Mouse (Mus musculus): ENCODE results near the gene Il17c. TPM values are rescaled to one million over a fixed set of nuclear protein-coding genes. Genes with fewer than 3 reads are reported as not detected.

Gene Il17c
- total RNA-seq, 2 experiments from 2014 or later, result 0.52 TPM; not detected in 1

- intact Hi-C loops (cut with DNase I), result no loop called here
Observed at GRCm38 (mm10) chr8:122430058-122430636, 8.3 kb downstream of the Il17c start.

GRCm38 (mm10) chr8:122430646-122431045 lies 8.8 kb downstream of the Il17c start:
- intact Hi-C loops (cut with DNase I), result no loop called here
- no peak for DNase-seq

More at GRCm38 (mm10) chr8:122430058-122430636, 8.3 kb downstream of the Il17c start:
- no peak for DNase-seq

- intact Hi-C loops (cut with DNase I), result no loop called here
- peak; percentile 43 for DNase-seq
Observed at GRCm38 (mm10) chr8:122431694-122432442, 10.0 kb downstream of the Il17c start.

GRCm38 (mm10) chr8:122432443-122433268 lies 10.8 kb downstream of the Il17c start, which contains the start of gene Cyba:
Gene Cyba, minus strand, starts transcription at chr8:122432930.
- DNase-seq, result peak; percentile 46
- intact Hi-C loops (cut with DNase I), result no loop called here

- intact Hi-C loops (cut with DNase I), result no loop called here
- DNase-seq, result no peak
Observed at GRCm38 (mm10) chr8:122433269-122433905, 11.6 kb downstream of the Il17c start.

- DNase-seq, result no peak
- intact Hi-C loops (cut with DNase I), result no loop called here
Observed at GRCm38 (mm10) chr8:122435375-122435774, 13.6 kb downstream of the Il17c start.

- DNase-seq, result no peak
- intact Hi-C loops (cut with DNase I), result no loop called here
Observed at GRCm38 (mm10) chr8:122436146-122436545, 14.3 kb downstream of the Il17c start.

- intact Hi-C loops (cut with DNase I), result no loop called here
Observed at GRCm38 (mm10) chr8:122436586-122437125, 14.8 kb downstream of the Il17c start.

GRCm38 (mm10) chr8:122437708-122438331 lies 16.0 kb downstream of the Il17c start:
- intact Hi-C loops (cut with DNase I), result no loop called here
- DNase-seq, result no peak

More at GRCm38 (mm10) chr8:122436586-122437125, 14.8 kb downstream of the Il17c start:
- no peak for DNase-seq

GRCm38 (mm10) chr8:122439336-122439735 lies 17.5 kb downstream of the Il17c start:
- intact Hi-C loops (cut with DNase I), result no loop called here
- peak; percentile 73 for DNase-seq

- DNase-seq, result peak; percentile 31
- intact Hi-C loops (cut with DNase I), result no loop called here
Observed at GRCm38 (mm10) chr8:122441326-122441725, 19.5 kb downstream of the Il17c start.

GRCm38 (mm10) chr8:122442356-122442755 lies 20.5 kb downstream of the Il17c start:
- intact Hi-C loops (cut with DNase I), result no loop called here
- DNase-seq, result no peak

GRCm38 (mm10) chr8:122442781-122443180 lies 21.0 kb downstream of the Il17c start:
- intact Hi-C loops (cut with DNase I), result no loop called here
- DNase-seq, result no peak

GRCm38 (mm10) chr8:122443262-122444006 lies 21.6 kb downstream of the Il17c start, which contains the start of gene Mvd:
Gene Mvd, minus strand, starts transcription at chr8:122443422.
- DNase-seq, result peak; percentile 99
- intact Hi-C loops (cut with DNase I), result no loop called here

- intact Hi-C loops (cut with DNase I), result no loop called here
Observed at GRCm38 (mm10) chr8:122444058-122444748, 22.4 kb downstream of the Il17c start.

GRCm38 (mm10) chr8:122445203-122445602 lies 23.4 kb downstream of the Il17c start:
- intact Hi-C loops (cut with DNase I), result no loop called here

More at GRCm38 (mm10) chr8:122444058-122444748, 22.4 kb downstream of the Il17c start:
- peak; percentile 94 for DNase-seq

GRCm38 (mm10) chr8:122451161-122451703 lies 29.4 kb downstream of the Il17c start:
- no peak for DNase-seq
- intact Hi-C loops (cut with DNase I), result no loop called here

More at GRCm38 (mm10) chr8:122445203-122445602, 23.4 kb downstream of the Il17c start:
- DNase-seq, result no peak

GRCm38 (mm10) chr8:122452154-122452553 lies 30.3 kb downstream of the Il17c start:
- no peak for DNase-seq
- intact Hi-C loops (cut with DNase I), result no loop called here
